Mouse (Mus musculus) heart, postnatal 25 days (tissue): ENCODE measurements around the gene Tcaf2. TPM values are rescaled to one million over a fixed set of nuclear protein-coding genes. Genes with fewer than 3 reads are reported as not detected.

Experiments
- DNase-seq: peaks from one replicate; pipeline ENCODE4 v3.0.0; 2022; ENCODE audit warnings: low spot score
- intact Hi-C: fragments of 180-260 bp; cut with DNase I; formaldehyde crosslinking; loops from one replicate; pipeline ENCODE4 v1.15.1; 2025
- total RNA-seq, 2 experiments: library from RNA; stranded (reverse); gene quantifications; 2 replicates each; pipeline ENCODE4 v1.2.3; 2021

Tcaf2 gene
- total RNA-seq, 2 experiments from 2014 or later, result 3.3 to 3.6 TPM

- intact Hi-C loops, result loop anchor here (1.0 to 5.0 kb wide), 5 partner anchors 44 to 822 kb away; partner anchors contain the start of gene Zyx
- DNase-seq, result no peak
These were observed 62.1 kb downstream of the Tcaf2 start for GRCm38 (mm10) chr6:42582741-42583487.

- no peak for DNase-seq
- intact Hi-C loops, result no loop called here
These were observed 66.4 kb downstream of the Tcaf2 start for GRCm38 (mm10) chr6:42578678-42579077.

- no peak for DNase-seq
- intact Hi-C loops, result no loop called here
These were observed 67.6 kb downstream of the Tcaf2 start for GRCm38 (mm10) chr6:42577433-42577832.

Other genes starting within 250 kb of the Tcaf2 start
- under 1 TPM in 1 of 2 experiments, not detected in 1; 0.39 TPM for gene Tas2r143, start 245.0 kb downstream of the Tcaf2 start, total RNA-seq
- gene Tas2r135, start 239.8 kb downstream of the Tcaf2 start, total RNA-seq, result not detected
- gene Tas2r126, start 210.7 kb downstream of the Tcaf2 start, total RNA-seq, result not detected
- not detected for gene Olfr458, start 180.1 kb downstream of the Tcaf2 start, total RNA-seq
- gene Olfr457, start 168.9 kb downstream of the Tcaf2 start, total RNA-seq, result not detected
- gene Olfr456, start 158.0 kb downstream of the Tcaf2 start, total RNA-seq, result not detected
- gene Olfr455, start 97.7 kb downstream of the Tcaf2 start, total RNA-seq, result not detected
- gene Tcaf3, start 47.6 kb downstream of the Tcaf2 start, total RNA-seq, result not detected
- 10 to 100 TPM; 12.3 to 15.9 TPM for gene Tcaf1, start 64.8 kb upstream of the Tcaf2 start, total RNA-seq
- gene Olfr453, start 94.1 kb upstream of the Tcaf2 start, total RNA-seq, result not detected
- not detected for gene Olfr38, start 111.2 kb upstream of the Tcaf2 start, total RNA-seq
- gene Olfr452, start 139.8 kb upstream of the Tcaf2 start, total RNA-seq, result not detected
- gene Olfr450, start 166.7 kb upstream of the Tcaf2 start, total RNA-seq, result not detected
- not detected for gene Olfr449, start 189.1 kb upstream of the Tcaf2 start, total RNA-seq
- gene Olfr448, start 245.2 kb upstream of the Tcaf2 start, total RNA-seq, result not detected